Mouse (Mus musculus): ENCODE measurements around the gene Rnf11.
"Not testable (repeated sequence)": the region's sequence is repeated elsewhere in the genome, so short reads cannot be mapped to it uniquely, and the experiment has no call there.

Rnf11 gene

DNA sequence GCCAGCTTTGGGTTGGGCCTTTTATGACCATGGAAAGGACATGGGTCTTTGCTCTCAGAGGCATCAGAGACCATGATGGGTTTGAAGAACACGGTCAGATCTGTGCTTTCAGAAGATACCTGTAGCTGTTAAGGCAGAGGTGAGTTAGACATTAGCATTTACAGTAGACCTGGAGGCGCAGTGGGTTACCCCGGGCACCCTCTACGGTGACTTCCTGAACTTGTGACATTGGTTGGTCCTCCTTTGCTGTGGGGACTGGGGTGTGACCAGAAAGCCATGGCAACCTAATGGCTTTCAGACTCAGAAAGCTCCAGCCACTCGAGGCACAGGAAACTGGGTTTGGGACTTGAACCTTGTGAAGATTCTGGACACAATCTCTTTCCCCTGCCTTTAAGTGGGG lies 72.3 kb downstream of the Rnf11 start:
- DNase-seq (ENCODE audit: low spot score in 2 of 2): peak; percentile 32 to 48

DNA sequence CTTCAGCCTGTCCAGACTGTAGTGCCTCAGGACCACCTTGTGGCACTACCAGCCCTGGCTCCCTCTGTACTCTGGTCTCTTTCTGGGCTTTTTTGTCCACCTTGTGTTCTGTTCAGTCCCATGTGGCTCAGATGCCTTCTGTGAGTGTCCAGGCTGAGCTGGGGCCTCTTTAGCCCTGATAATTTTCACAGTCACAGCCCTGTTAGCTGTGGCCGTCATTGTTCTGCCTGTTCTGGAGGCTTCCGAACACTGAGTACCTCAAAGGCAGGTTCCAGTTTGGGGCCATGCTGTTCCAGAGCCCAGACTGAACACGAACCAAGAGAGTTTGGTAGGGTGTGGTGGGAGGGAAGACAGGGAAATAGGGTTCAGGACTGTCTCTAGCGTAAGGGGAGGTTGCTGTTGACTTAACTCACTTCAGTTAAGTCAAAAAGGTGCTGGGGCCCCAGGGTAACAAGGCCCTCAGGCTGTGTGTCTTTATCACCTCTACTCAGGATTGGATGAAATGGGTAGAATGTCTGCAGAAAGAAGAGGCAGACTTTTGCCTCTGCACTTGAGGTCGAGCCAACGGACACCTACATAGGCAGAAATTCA lies 73.1 kb downstream of the Rnf11 start:
- DNase-seq (ENCODE audit: low spot score in 2 of 2): peak; percentile 40 to 69

DNA sequence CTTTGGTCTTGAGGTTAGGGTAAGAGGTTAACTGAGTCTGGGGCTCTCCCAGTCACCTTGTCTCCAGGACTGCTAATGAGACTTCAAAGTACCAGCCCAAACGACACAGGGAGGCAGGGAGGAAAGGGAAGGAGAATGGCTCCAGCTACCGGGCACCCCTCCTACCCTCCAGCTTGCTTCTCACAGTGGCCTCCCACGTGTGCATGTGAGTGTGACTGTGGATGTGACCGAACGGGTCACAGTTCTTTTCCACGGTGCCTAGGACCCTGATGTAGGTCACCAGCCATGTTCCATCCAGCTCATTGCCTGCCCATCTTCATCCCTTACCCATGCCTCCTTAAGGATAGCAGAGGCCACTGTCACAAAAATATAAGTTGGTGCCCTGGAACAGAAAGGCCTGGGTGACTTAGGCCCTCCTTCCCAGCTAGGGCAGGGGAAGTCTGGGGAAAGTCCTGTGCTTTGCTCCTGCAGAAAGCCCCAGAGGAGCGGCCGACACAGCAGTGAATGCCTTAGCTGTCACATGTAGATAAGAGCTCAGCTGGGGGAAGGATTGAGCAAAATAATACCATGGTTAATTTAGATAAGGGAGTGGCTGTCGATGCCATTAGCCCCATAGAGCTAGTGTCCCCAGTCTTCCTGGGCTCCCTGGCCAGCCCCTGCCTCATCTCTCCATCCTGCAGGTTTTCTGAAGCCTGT lies 73.7 kb downstream of the Rnf11 start:
- peak in 1 of 2 experiments; percentile 57 for DNase-seq (ENCODE audit: low spot score in 2 of 2)

DNA sequence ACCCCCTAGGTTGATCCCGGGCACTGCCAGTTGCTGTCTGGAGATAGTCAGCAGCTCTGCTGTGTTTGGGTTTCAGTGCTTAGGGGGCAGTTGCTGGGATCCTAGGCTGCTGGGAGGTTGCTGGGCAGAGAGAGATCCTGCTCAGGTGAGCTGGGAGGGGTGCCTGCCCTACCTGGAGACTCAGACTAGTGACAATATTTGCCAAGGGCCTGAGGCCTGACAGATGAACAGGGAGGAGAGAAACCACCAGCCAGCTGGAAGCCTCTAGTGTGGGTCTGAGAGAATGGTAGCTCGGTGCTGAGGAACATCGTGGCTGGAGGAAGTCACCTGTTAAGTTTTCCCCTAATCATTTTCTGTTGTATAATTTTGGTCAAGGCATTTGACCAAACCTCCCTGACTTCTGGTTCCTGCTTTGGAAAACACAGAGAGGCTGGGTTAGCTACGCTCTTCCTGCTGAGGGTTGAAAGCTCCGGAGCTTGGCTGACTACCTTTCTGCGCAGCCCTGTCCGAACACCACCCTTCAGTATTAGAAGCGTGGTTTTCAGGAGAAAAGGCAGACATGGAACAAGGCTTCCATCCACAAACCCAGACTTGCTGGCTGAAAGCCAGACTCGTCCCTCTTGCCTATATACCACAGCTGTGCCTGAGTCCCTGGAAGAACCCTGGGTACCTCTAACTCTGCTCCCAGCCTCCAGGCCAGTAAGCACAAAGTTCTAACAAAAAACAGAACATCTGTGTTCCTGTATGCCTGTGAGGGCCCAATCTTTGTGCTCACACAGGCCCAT lies 76.6 kb downstream of the Rnf11 start:
- DNase-seq (ENCODE audit: low spot score in 2 of 2): peak in 1 of 2 experiments; percentile 32

GRCm38 (mm10) chr4:109407176-109407520 lies 77.4 kb downstream of the Rnf11 start:
- DNase-seq (ENCODE audit: low spot score in 2 of 2): no peak

DNA sequence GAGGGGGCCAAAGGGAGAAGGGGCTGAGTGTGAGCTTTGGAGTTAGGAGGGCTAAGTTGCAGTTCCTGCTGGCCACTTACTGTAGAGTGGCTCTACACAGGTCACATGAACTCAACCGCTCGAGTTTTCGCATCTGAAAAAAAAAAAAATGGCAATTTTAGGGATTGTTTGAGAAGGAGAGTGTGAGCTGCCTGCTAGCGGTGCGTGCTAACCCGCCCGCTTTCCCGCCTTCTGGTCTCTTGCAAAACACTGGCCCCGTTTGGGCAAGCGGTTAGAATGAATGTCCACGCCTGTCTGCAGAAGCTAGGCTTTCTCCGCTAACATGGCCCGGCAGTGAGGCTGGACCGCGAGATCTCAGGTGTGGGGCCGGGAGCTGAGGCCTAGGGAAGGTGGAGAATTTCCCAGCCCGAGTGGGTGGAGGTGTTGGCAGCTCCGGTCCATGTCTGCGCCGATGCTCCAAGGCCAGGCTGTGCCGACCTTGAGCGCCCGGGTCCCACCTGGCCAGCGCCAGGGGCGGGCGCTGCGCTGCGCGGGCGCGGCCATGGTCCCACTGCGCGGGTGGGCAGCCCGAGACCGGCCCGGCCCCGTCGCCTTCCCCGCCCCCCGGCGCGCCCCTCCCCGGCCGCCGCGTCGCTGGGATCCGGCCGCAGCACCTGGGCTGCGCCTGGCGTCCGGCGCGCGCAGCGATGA lies 77.9 kb downstream of the Rnf11 start, which contains the start of gene Ttc39a:
Gene Ttc39a, plus strand, starts transcription at position 138 of the 690 bp plus-strand sequence.
- DNase-seq (ENCODE audit: low spot score in 2 of 2): peak; percentile 68 to 74

GRCm38 (mm10) chr4:109406054-109406485 lies 78.5 kb downstream of the Rnf11 start:
- peak; percentile 62 to 77 for DNase-seq (ENCODE audit: low spot score in 2 of 2)

DNA sequence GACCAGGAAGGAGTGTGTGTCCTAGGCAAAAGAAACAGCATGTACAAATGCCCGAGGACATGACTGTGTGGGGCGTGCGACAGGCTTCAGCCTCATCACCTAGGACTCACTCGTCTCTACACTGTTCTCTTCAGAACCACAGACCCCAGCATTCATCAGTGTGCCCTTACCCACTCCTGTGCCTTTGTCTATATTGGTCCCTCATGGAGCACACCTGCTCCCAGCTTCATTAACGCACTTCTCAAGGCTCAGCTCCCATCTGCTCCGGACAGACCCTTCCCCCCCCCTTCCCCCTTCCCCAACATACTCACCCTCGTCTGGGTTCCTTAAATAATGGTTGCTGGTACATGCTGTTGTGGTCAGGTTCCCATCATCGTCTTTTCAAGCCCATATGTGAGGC lies 79.1 kb downstream of the Rnf11 start:
- DNase-seq (ENCODE audit: low spot score in 2 of 2): no peak

- not testable (repeated sequence) for DNase-seq (ENCODE audit: low spot score in 2 of 2)
These were observed 79.6 kb downstream of the Rnf11 start for GRCm38 (mm10) chr4:109404908-109405307.

DNA sequence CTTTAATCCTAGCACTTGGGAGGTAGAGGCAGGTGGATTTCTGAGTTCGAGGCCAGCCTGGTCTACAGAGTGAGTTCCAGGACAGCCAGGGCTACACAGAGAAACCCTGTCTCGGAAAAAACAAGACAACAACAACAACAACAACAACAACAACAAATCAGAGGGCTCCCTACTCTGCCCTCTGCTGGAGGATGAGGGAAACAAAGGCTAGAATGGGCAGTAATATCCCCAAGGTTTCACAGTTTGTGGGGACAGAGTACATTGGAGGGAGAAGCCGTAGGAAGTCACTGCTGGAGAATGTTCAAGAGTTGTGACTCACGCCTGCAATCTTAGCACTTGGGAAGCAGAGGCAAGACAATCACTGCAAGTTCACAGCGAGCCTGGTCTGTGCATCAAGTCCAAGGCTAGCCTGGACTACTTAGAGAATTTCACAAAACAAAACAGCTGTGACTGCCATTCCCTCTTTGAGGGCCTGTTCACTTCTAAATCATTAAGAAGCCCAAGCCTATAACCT lies 83.3 kb downstream of the Rnf11 start:
- DNase-seq (ENCODE audit: low spot score in 2 of 2): no peak

All from spleen, postnatal 10 days (tissue).